Mouse (Mus musculus) spleen, adult 2 months (tissue): ENCODE data around the gene Tnks2.

Source experiments
- CTCF ChIP-seq: fragments of 200-500 bp; IDR thresholded peaks from 2 replicates; pipeline ENCODE4 v1.5.1; 2011; ENCODE audit warnings: mild to moderate bottlenecking, inconsistent platforms; ENCODE audit not compliant: insufficient read depth, insufficient read length, insufficient replicate concordance; ENCODE audit errors: extremely low read depth
- POLR2A ChIP-seq: fragments of 200-500 bp; IDR thresholded peaks from 2 replicates; pipeline ENCODE4 v1.6.1; 2011; ENCODE audit warnings: low read depth, low read length, inconsistent platforms

DNA sequence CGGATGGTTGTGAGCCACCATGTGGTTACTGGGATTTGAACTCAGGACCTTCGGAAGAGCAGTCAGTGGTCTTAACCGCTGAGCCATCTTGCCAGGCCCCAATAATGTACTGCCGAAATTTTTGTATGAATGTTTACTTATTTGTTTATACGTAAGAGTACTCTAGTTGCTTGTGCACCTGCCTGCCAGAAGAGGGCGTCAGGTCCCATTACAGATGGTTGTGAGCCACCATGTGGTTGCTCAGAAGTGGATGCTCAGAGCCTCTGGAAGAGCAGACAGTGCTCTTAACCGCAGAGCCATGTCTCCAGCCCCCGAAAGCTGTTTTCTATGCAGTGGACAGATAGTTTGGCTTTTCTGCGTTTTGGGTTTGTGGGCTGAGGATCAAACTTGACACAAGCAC, 63.7 kb downstream of the Tnks2 start:
- TF ChIP-seq CTCF (no peak), POLR2A (no peak)
